Mouse (Mus musculus) limb, embryonic 12.5 days (tissue): ENCODE data around the gene Ttll3. TPM values are rescaled to one million over a fixed set of nuclear protein-coding genes. Genes with fewer than 3 reads are reported as not detected.

Experiments used
- ATAC-seq: fragments of 200-750 bp; cut with Nextera tagmentation; 2 replicates; pipeline ENCODE4 v1.8.0; 2017; ENCODE audit warnings: low read depth, moderate TSS enrichment; ENCODE audit not compliant: insufficient number of reproducible peaks, insufficient read depth, low FRiP score, low TSS enrichment
- H3K27ac ChIP-seq: fragments of 300-500 bp; sonication (generic); 2 replicates; pipeline ENCODE4 v1.5.1; 2016; ENCODE audit warnings: mild to moderate bottlenecking, moderate library complexity
- H3K27me3 ChIP-seq: fragments of 300-500 bp; sonication (generic); 2 replicates; pipeline ENCODE4 v1.6.1; 2016; ENCODE audit warnings: mild to moderate bottlenecking, moderate library complexity
- H3K36me3 ChIP-seq: fragments of 300-500 bp; sonication (generic); 2 replicates; pipeline ENCODE4 v1.6.1; 2016; ENCODE audit warnings: mild to moderate bottlenecking, moderate library complexity
- H3K4me1 ChIP-seq: fragments of 300-500 bp; sonication (generic); replicated peaks from 2 replicates; pipeline ENCODE4 v1.6.1; 2016
- H3K4me2 ChIP-seq: fragments of 300-500 bp; sonication (generic); 2 replicates; pipeline ENCODE4 v1.6.1; 2016; ENCODE audit warnings: mild to moderate bottlenecking, moderate library complexity
- H3K4me3 ChIP-seq: fragments of 300-500 bp; sonication (generic); replicated peaks from 2 replicates; pipeline ENCODE4 v1.5.1; 2016; ENCODE audit warnings: mild to moderate bottlenecking
- H3K9ac ChIP-seq: fragments of 300-500 bp; sonication (generic); replicated peaks from 2 replicates; pipeline ENCODE4 v1.6.1; 2016; ENCODE audit warnings: mild to moderate bottlenecking, moderate library complexity
- H3K9me3 ChIP-seq: fragments of 300-500 bp; sonication (generic); 2 replicates; pipeline ENCODE4 v1.6.1; 2016; ENCODE audit warnings: mild to moderate bottlenecking, moderate library complexity
- WGBS: fragments of 180-500 bp; shearing (Covaris S2); methylation state at CpG from one replicate; pipeline ENCODE4 v1.1.7; 2016; 5-methylcytosine and 5-hydroxymethylcytosine counted together
- polyA plus RNA-seq: library from polyadenylated mRNA; unstranded; fragments of >200 nt; fragmentation: Nextera tagmentation; extraction: Ambion mirVana; gene quantifications from 2 replicates; pipeline ENCODE4 v1.2.1, GENCODE M21; 2016

The Ttll3 gene
- polyA plus RNA-seq, 1 experiment from 2014 or later, result 6.6 TPM

- Histone ChIP-seq H3K36me3 (peaks cover 60% of the 10 kb centered on the region), H3K27me3 (no peaks in the 10 kb centered on the region), H3K27ac (no peak overlapping the region), H3K9ac (no peak overlapping the region; the same call in 1 of the 2 replicates), H3K4me1 (peaks cover 15% of the 10 kb centered on the region), H3K4me3 (peak overlapping the region; percentile 97), H3K4me2 (peak overlapping the region; percentile 93), H3K9me3 (no peaks in the 10 kb centered on the region)
- 90% methylated on average over 6 of the region's 6 CpGs for WGBS
- ATAC-seq, result no peak
Observed at GRCm38 (mm10) chr6:113379246-113379645, 9.8 kb upstream of the Ttll3 start.

- Histone ChIP-seq H3K27ac (no peak overlapping the region), H3K4me3 (no peak overlapping the region), H3K4me2 (no peak overlapping the region), H3K27me3 (no peaks in the 10 kb centered on the region), H3K4me1 (peaks cover 15% of the 10 kb centered on the region), H3K36me3 (peaks cover 60% of the 10 kb centered on the region), H3K9ac (no peak overlapping the region), H3K9me3 (no peaks in the 10 kb centered on the region)
- no peak for ATAC-seq
- WGBS, result 96% methylated on average over 11 of the region's 11 CpGs
Observed at GRCm38 (mm10) chr6:113380480-113380879, 8.6 kb upstream of the Ttll3 start.

- ATAC-seq, result no peak
- 95% methylated on average over 8 of the region's 8 CpGs for WGBS
- peaks cover 94% of the 10 kb centered on the region for H3K36me3 ChIP-seq
Observed at GRCm38 (mm10) chr6:113384351-113384927, 4.6 kb upstream of the Ttll3 start.

GRCm38 (mm10) chr6:113385160-113385714, 3.8 kb upstream of the Ttll3 start:
- H3K4me1 ChIP-seq, result no peaks in the 10 kb centered on the region
- 89% methylated on average over 11 of the region's 11 CpGs for WGBS
- peaks cover 99% of the 10 kb centered on the region for H3K36me3 ChIP-seq
- H3K27me3 ChIP-seq, result no peaks in the 10 kb centered on the region
- no peak for ATAC-seq
- no peak overlapping the region; the same call in 1 of the 2 replicates for H3K27ac ChIP-seq
- H3K9me3 ChIP-seq, result no peaks in the 10 kb centered on the region
- no peak overlapping the region for H3K4me3 ChIP-seq
- no peak overlapping the region for H3K4me2 ChIP-seq
- H3K9ac ChIP-seq, result no peak overlapping the region

More at GRCm38 (mm10) chr6:113384351-113384927, 4.6 kb upstream of the Ttll3 start:
- H3K4me1 ChIP-seq, result no peaks in the 10 kb centered on the region
- no peak overlapping the region for H3K4me3 ChIP-seq
- H3K4me2 ChIP-seq, result no peak overlapping the region
- no peaks in the 10 kb centered on the region for H3K9me3 ChIP-seq
- no peak overlapping the region for H3K27ac ChIP-seq
- H3K9ac ChIP-seq, result no peak overlapping the region
- no peaks in the 10 kb centered on the region for H3K27me3 ChIP-seq

- ATAC-seq, result no peak
- Histone ChIP-seq H3K9me3 (no peaks in the 10 kb centered on the region), H3K4me1 (no peaks in the 10 kb centered on the region), H3K4me3 (no peak overlapping the region), H3K4me2 (no peak overlapping the region), H3K9ac (no peak overlapping the region), H3K27me3 (peaks cover 2% of the 10 kb centered on the region; the same call in 1 of the 2 replicates), H3K27ac (no peak overlapping the region), H3K36me3 (peaks cover 99% of the 10 kb centered on the region)
- WGBS, result 62% methylated on average over 3 of the region's 3 CpGs
Observed at GRCm38 (mm10) chr6:113386025-113386424, 3.0 kb upstream of the Ttll3 start.

GRCm38 (mm10) chr6:113390715-113391114, 1.7 kb downstream of the Ttll3 start:
- Histone ChIP-seq H3K4me1 (peaks cover 12% of the 10 kb centered on the region; the same call in 1 of the 2 replicates), H3K9ac (no peak overlapping the region), H3K9me3 (no peaks in the 10 kb centered on the region), H3K4me2 (no peak overlapping the region), H3K4me3 (no peak overlapping the region), H3K27ac (no peak overlapping the region), H3K27me3 (peaks cover 8% of the 10 kb centered on the region; the same call in 1 of the 2 replicates), H3K36me3 (peaks cover 66% of the 10 kb centered on the region)
- no peak for ATAC-seq
- WGBS, result 89% methylated on average over 3 of the region's 3 CpGs

GRCm38 (mm10) chr6:113392015-113392386, 2.9 kb downstream of the Ttll3 start:
- peak; percentile 2; the same call in 1 of the 2 replicates for ATAC-seq
- Histone ChIP-seq H3K9me3 (no peaks in the 10 kb centered on the region), H3K36me3 (peaks cover 54% of the 10 kb centered on the region), H3K4me2 (peak overlapping the region; percentile 88), H3K4me1 (peaks cover 12% of the 10 kb centered on the region; the same call in 1 of the 2 replicates), H3K27me3 (peaks cover 8% of the 10 kb centered on the region; the same call in 1 of the 2 replicates), H3K4me3 (peak overlapping the region; percentile 52), H3K9ac (peak overlapping the region; percentile 73), H3K27ac (peak overlapping the region; percentile 74; the same call in 1 of the 2 replicates)
- 31% methylated on average over 10 of the region's 10 CpGs for WGBS

GRCm38 (mm10) chr6:113392387-113393071, 3.5 kb downstream of the Ttll3 start:
- ATAC-seq, result peak; percentile 74
- Histone ChIP-seq H3K27ac (peak overlapping the region; percentile 74; the same call in 1 of the 2 replicates), H3K4me1 (peaks cover 12% of the 10 kb centered on the region; the same call in 1 of the 2 replicates), H3K27me3 (peaks cover 8% of the 10 kb centered on the region; the same call in 1 of the 2 replicates), H3K4me3 (peak overlapping the region; percentile 52), H3K9me3 (no peaks in the 10 kb centered on the region), H3K9ac (peak overlapping the region; percentile 73), H3K4me2 (peak overlapping the region; percentile 88), H3K36me3 (peaks cover 49% of the 10 kb centered on the region)
- under 1% methylated on average over 51 of the region's 51 CpGs for WGBS

GRCm38 (mm10) chr6:113393951-113394350, 4.9 kb downstream of the Ttll3 start:
- 0 out of 2 replicates have a peak overlapping the region, but pooled peaks have one; percentile 17 for H3K27ac ChIP-seq
- H3K4me3 ChIP-seq, result no peak overlapping the region
- no peaks in the 10 kb centered on the region for H3K9me3 ChIP-seq
- H3K9ac ChIP-seq, result no peak overlapping the region
- ATAC-seq, result no peak
- peaks cover 8% of the 10 kb centered on the region; the same call in 1 of the 2 replicates for H3K27me3 ChIP-seq
- peaks cover 12% of the 10 kb centered on the region; the same call in 1 of the 2 replicates for H3K4me1 ChIP-seq
- H3K4me2 ChIP-seq, result no peak overlapping the region
- 83% methylated on average over 6 of the region's 6 CpGs for WGBS
- H3K36me3 ChIP-seq, result peaks cover 40% of the 10 kb centered on the region

- Histone ChIP-seq H3K9ac (no peak overlapping the region), H3K27ac (no peak overlapping the region), H3K9me3 (no peaks in the 10 kb centered on the region), H3K4me2 (no peak overlapping the region), H3K4me1 (peaks cover 12% of the 10 kb centered on the region; the same call in 1 of the 2 replicates), H3K4me3 (no peak overlapping the region), H3K27me3 (peaks cover 8% of the 10 kb centered on the region; the same call in 1 of the 2 replicates), H3K36me3 (peaks cover 31% of the 10 kb centered on the region)
- WGBS, result 92% methylated on average over 11 of the region's 11 CpGs
- ATAC-seq, result no peak
Observed at GRCm38 (mm10) chr6:113394811-113395210, 5.8 kb downstream of the Ttll3 start.

GRCm38 (mm10) chr6:113395501-113395900, 6.4 kb downstream of the Ttll3 start:
- Histone ChIP-seq H3K4me2 (no peak overlapping the region), H3K4me1 (peaks cover 12% of the 10 kb centered on the region; the same call in 1 of the 2 replicates), H3K9ac (no peak overlapping the region), H3K4me3 (no peak overlapping the region), H3K27me3 (peaks cover 8% of the 10 kb centered on the region; the same call in 1 of the 2 replicates), H3K36me3 (peaks cover 25% of the 10 kb centered on the region), H3K27ac (no peak overlapping the region), H3K9me3 (no peaks in the 10 kb centered on the region)
- 94% methylated on average over 6 of the region's 6 CpGs for WGBS
- ATAC-seq, result no peak
